Mouse (Mus musculus) frontal cortex, postnatal 25 days (tissue): Measurements from ENCODE around the gene Gprc5c.
"Not testable (repeated sequence)": the region's sequence is repeated elsewhere in the genome, so short reads cannot be mapped to it uniquely, and the experiment has no call there.

Experiments used
- DNase-seq, 2 experiments: peaks; one replicate each; pipeline ENCODE4 v3.0.0; 2022; ENCODE audit warnings: low spot score in 2 of 2

The Gprc5c gene

GRCm38 (mm10) chr11:114908086-114908485, 57.1 kb downstream of the Gprc5c start:
- no peak for DNase-seq

- DNase-seq: not testable (repeated sequence)
These were observed 58.6 kb downstream of the Gprc5c start for GRCm38 (mm10) chr11:114909538-114909937.

GRCm38 (mm10) chr11:114912847-114913246, 61.9 kb downstream of the Gprc5c start:
- DNase-seq: peak; percentile 75 to 80

GRCm38 (mm10) chr11:114914978-114915377, 64.0 kb downstream of the Gprc5c start:
- no peak for DNase-seq

GRCm38 (mm10) chr11:114917120-114917519, 66.2 kb downstream of the Gprc5c start:
- no peak for DNase-seq
